Mouse (Mus musculus) brain, embryonic 14.5 days (tissue): ENCODE measurements around the gene Arfip1. TPM values are rescaled to one million over a fixed set of nuclear protein-coding genes. Genes with fewer than 3 reads are reported as not detected.

Source experiments
- DNase-seq: peaks from one replicate; pipeline ENCODE4 v3.0.0-alpha.2; 2011; ENCODE audit warnings: low read depth
- CTCF ChIP-seq: fragments of 200-500 bp; IDR thresholded peaks from 2 replicates; pipeline ENCODE4 v1.5.1; 2012; ENCODE audit warnings: inconsistent platforms, mild to moderate bottlenecking, moderate library complexity, borderline replicate concordance; ENCODE audit not compliant: insufficient read depth, insufficient read length; ENCODE audit errors: extremely low read depth
- POLR2A ChIP-seq: fragments of 200-500 bp; IDR thresholded peaks from 2 replicates; pipeline ENCODE4 v1.6.1; 2012; ENCODE audit warnings: mild to moderate bottlenecking, inconsistent platforms, borderline replicate concordance; ENCODE audit not compliant: poor library complexity, insufficient read depth, insufficient read length, severe bottlenecking; ENCODE audit errors: extremely low read depth
- polyA plus RNA-seq: library from polyadenylated mRNA; depleted of rRNA; stranded (reverse); fragments of >200 nt; gene quantifications from 2 replicates; pipeline ENCODE4 v1.2.3, GENCODE M21; 2012

Gene Arfip1
- polyA plus RNA-seq, 1 experiment: 16.4 TPM

GRCm38 (mm10) chr3:84497718-84498117 is 84.7 kb downstream of the Arfip1 start:
- TF ChIP-seq POLR2A (no peak), CTCF (no peak)
- DNase-seq: no peak

GRCm38 (mm10) chr3:84492657-84493056 is 89.8 kb downstream of the Arfip1 start:
- no peak for DNase-seq
- TF ChIP-seq CTCF (no peak), POLR2A (no peak)

GRCm38 (mm10) chr3:84492148-84492547 is 90.3 kb downstream of the Arfip1 start:
- no peak for DNase-seq
- TF ChIP-seq CTCF (no peak), POLR2A (no peak)

GRCm38 (mm10) chr3:84488716-84489115 is 93.7 kb downstream of the Arfip1 start:
- no peak for TF ChIP-seq CTCF
- TF ChIP-seq POLR2A: no peak
- DNase-seq: peak; percentile 42

GRCm38 (mm10) chr3:84484891-84485290 is 97.5 kb downstream of the Arfip1 start:
- no peak for DNase-seq
- TF ChIP-seq POLR2A: no peak

GRCm38 (mm10) chr3:84484333-84484732 is 98.1 kb downstream of the Arfip1 start:
- no peak for TF ChIP-seq POLR2A
- TF ChIP-seq CTCF: no peak
- no peak for DNase-seq

GRCm38 (mm10) chr3:84482121-84482520 is 100.3 kb downstream of the Arfip1 start:
- DNase-seq: no peak
- TF ChIP-seq POLR2A (no peak), CTCF (no peak)

GRCm38 (mm10) chr3:84481104-84481503 is 101.3 kb downstream of the Arfip1 start:
- DNase-seq: peak; percentile 68
- no peak for TF ChIP-seq POLR2A
- peak; percentile 48; the same call in 1 of the 2 replicates for TF ChIP-seq CTCF

GRCm38 (mm10) chr3:84480006-84480897 is 102.2 kb downstream of the Arfip1 start, which contains the start of gene Fhdc1:
Fhdc1 (minus strand) TSS chr3:84480429.
- peak; percentile 66 for DNase-seq
- TF ChIP-seq CTCF (no peak), POLR2A (0 out of 2 replicates have a peak, but pooled peaks have one; percentile 36)

GRCm38 (mm10) chr3:84479293-84480005 is 103.0 kb downstream of the Arfip1 start:
- TF ChIP-seq POLR2A (no peak), CTCF (no peak)
- peak; percentile 56 for DNase-seq

- TF ChIP-seq POLR2A (no peak), CTCF (no peak)
- DNase-seq: no peak
Measured at GRCm38 (mm10) chr3:84478896-84479292, 103.5 kb downstream of the Arfip1 start.

GRCm38 (mm10) chr3:84478195-84478594 is 104.2 kb downstream of the Arfip1 start:
- TF ChIP-seq CTCF: no peak
- TF ChIP-seq POLR2A: no peak
- no peak for DNase-seq

GRCm38 (mm10) chr3:84477498-84477897 is 104.9 kb downstream of the Arfip1 start:
- TF ChIP-seq CTCF (no peak), POLR2A (no peak)
- no peak for DNase-seq
